Mouse (Mus musculus) liver, adult 2 months (tissue): Measurements from ENCODE around the gene Sh3pxd2a.
A peak's percentile ranks its signal among the peaks of the same experiment; 100 is the strongest.

Source experiments
- CTCF ChIP-seq: fragments of 200-500 bp; IDR thresholded peaks from 2 replicates; pipeline ENCODE4 v1.5.1; 2011; ENCODE audit warnings: low read depth, low read length, control low read depth
- POLR2A ChIP-seq: fragments of 200-500 bp; IDR thresholded peaks from 2 replicates; pipeline ENCODE4 v1.6.1; 2011; ENCODE audit warnings: low read length, control low read depth; ENCODE audit not compliant: insufficient read depth; ENCODE audit errors: extremely low read depth

DNA sequence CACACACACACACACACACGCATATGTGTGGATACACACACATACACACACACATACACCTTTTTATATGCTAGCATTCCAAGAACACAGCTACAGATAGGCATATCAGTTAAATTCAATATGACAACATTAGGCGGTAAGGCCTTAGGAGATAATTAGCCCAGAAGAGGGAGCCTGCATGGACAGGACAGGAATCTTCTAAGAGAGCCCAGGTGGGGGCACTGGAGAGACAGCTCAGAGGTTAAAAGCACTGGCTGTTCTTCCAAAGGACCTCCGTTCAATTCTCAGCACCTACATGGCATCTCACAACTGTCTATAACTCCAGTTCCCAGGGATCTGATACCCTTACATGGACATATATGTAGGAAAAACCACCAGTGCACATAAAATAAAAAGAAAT is 103.3 kb downstream of the Sh3pxd2a start:
- TF ChIP-seq CTCF, result peak; percentile 10; the same call in 1 of the 2 replicates
- no peak for TF ChIP-seq POLR2A
